Mouse (Mus musculus): ENCODE results near the gene Fam104a. TPM values are rescaled to one million over a fixed set of nuclear protein-coding genes. Genes with fewer than 3 reads are reported as not detected.
A peak's percentile ranks its signal among the peaks of the same experiment; 100 is the strongest.

Gene Fam104a
- 49.5 and 50.5 TPM in 2 replicates for polyA plus RNA-seq (2016; fragmentation: Nextera tagmentation; extraction: Ambion mirVana)

DNA sequence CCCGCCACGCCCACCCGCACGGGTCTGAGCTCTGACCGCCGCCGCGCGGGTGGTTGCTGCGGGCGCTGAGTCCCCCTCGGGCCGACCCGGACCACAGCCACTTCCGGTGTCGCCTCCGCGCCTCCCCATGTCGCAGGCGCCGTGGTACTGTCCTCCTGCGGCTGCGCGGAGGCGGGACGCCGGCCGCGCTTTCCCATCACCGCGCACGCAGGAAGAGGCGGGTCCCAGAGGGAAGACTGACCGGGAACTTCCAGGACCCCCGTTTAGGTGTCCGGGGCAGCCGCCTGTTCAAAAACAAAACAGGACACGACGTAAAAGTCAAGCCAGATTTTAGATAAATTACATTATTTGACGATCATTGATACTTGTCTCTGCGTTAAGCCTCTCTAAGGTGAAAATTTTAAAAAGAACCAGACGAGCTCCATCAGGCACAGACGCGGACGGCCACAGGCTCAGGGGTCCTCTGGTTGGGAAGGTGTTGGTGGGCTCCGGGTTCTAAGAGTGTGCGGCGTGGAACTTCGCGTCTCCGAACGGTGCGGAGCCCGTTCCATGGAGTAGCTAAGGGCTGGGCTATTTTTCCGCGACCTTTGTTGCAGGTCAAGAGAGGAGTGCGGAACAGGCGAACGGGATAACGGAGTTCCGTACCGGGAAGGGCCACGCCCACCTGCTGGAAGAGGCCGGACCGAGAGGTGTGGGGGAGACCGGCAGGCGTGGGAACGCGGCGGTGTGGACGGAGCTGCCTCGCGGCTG is at the start of gene Fam104a, which contains the start of gene D11Wsu47e:
TSS of gene Fam104a (minus strand) at position 199 of the 750 bp plus-strand sequence.
TSS of gene D11Wsu47e (plus strand) at position 456 of the 750 bp plus-strand sequence.
- Histone ChIP-seq H3K36me3 (peaks cover 15% of the 10 kb centered on the region), H3K9ac (replicated peaks) (peak within 1 kb of the TSS; percentile 92), H3K27me3 (no peaks in the 10 kb centered on the region), H3K4me1 (peaks cover 43% of the 10 kb centered on the region), H3K4me2 (replicated peaks) (peak within 1 kb of the TSS; percentile 84), H3K9me3 (no peaks in the 10 kb centered on the region), H3K27ac (replicated peaks) (peak within 1 kb of the TSS; percentile 97), H3K4me3 (peak within 1 kb of the TSS; percentile 94)
- ATAC-seq (ENCODE audit: low FRiP score, low read depth), result peak; percentile 93
- under 1% methylated on average over 67 of the region's 73 CpGs for WGBS

DNA sequence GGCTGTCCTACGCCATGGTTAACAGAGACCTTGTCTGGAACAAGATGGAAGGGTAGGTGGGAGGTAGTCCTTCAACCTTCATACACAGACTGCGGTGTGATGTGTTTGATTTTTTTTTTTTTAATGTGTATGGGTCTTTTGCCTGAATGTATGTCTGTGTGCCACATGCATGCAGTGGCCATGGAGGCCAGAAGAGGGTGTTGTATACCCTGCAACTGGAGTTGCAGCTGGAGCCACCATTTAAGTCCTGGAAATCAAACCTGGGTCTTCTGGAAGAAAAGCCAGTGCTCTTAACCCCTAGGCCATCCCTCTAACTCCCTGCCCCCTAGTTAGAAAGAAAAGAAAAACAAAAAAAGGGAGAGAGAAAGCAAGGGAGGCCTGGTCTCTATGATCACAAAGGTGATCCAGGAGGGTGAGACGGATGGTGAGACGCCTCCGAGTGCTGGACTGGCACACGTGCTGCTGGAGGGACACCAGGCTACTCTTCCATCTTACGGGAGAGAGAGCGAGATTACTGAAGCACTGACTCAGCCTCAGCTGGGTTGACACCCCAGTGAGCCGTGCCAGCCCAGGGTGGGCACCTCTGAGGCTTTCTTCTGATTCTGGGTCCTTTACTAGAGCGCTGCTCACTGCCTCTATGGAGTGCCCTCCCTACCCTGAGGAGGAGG is 48.1 kb upstream of the Fam104a start:
- Histone ChIP-seq H3K4me2 (replicated peaks) (no peak overlapping the region), H3K4me1 (peaks cover 43% of the 10 kb centered on the region), H3K27me3 (no peaks in the 10 kb centered on the region), H3K27ac (replicated peaks) (no peak overlapping the region), H3K36me3 (peaks cover 25% of the 10 kb centered on the region), H3K4me3 (no peak overlapping the region), H3K9ac (replicated peaks) (no peak overlapping the region), H3K9me3 (no peaks in the 10 kb centered on the region)
- WGBS, result 93% methylated on average over 10 of the region's 10 CpGs
- no peak for ATAC-seq (ENCODE audit: low FRiP score, low read depth)

DNA sequence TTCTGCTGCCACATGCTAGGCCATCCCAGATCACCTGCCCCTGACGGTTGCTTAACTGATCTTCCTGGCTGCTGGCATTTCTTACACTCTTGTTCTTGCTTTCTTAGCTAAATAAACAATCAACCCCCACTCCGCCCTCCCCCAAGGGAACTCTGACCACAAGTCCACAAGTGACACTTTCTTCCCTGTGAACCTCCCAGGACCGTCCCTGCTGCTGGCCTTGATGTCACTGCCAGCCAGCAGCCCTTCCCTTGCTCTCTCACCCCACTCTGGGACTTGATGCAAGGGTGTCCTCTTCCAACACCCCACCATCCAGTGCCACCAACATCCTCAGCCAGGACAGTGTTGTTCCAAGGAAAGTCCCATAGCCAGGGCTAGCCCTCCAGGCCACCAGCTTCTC is 46.9 kb upstream of the Fam104a start:
- H3K9me3 ChIP-seq, result no peaks in the 10 kb centered on the region
- whole genome bisulfite sequencing, result 85% methylated on average over 3 of the region's 3 CpGs
- H3K4me1 ChIP-seq, result peaks cover 43% of the 10 kb centered on the region
- H3K27me3 ChIP-seq, result no peaks in the 10 kb centered on the region
- no peak overlapping the region for H3K9ac ChIP-seq (replicated peaks)
- H3K4me2 ChIP-seq (replicated peaks), result no peak overlapping the region
- H3K27ac ChIP-seq (replicated peaks), result no peak overlapping the region
- peaks cover 36% of the 10 kb centered on the region for H3K36me3 ChIP-seq
- H3K4me3 ChIP-seq, result no peak overlapping the region
- no peak for ATAC-seq (ENCODE audit: low FRiP score, low read depth)

DNA sequence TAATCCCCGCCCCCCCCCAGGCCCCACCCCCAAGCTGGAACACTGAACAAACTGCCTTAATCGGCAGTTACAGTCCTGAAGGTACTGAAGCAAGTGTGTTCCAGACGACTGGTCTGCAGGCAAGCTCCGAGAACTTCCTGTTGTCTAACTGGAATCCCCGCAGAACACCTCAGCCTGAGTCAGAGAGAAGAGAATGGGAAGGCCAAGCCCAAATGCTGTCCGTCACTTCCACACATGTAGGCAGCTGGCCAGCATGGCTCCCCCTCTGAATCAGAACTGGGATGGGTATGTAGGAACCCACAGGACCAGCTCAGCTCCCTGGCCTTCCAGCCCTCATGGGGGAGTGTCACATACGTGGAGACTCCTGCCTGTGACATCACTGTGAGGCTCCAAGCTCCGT is 46.0 kb upstream of the Fam104a start:
- peaks cover 41% of the 10 kb centered on the region for H3K36me3 ChIP-seq
- H3K9ac ChIP-seq (replicated peaks), result no peak overlapping the region
- H3K4me1 ChIP-seq, result peaks cover 41% of the 10 kb centered on the region

DNA sequence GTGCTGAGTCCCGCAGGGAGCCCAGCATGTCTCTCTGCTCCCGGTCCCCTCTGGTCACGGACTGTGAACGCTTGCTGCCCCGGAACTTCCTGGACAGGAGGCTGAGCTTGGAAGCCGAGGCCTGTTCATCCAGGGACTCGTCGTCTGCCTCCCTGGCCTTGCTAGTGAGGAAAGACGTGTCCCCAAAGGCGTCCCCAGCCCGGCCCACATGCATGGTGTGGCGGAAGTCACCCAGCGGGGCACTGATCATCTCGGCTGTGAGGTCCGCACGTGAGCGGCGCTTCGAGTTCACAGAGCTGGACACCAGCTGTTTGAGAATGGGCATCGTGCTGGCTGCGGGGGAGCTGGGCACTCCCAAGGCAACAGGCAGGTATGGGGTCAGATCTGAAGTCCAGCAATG is 45.3 kb upstream of the Fam104a start:
- no peak overlapping the region for H3K4me2 ChIP-seq (replicated peaks)
- H3K4me3 ChIP-seq, result no peak overlapping the region
- H3K27me3 ChIP-seq, result no peaks in the 10 kb centered on the region
- H3K9me3 ChIP-seq, result no peaks in the 10 kb centered on the region
- no peak for ATAC-seq (ENCODE audit: low FRiP score, low read depth)
- 83% methylated on average over 21 of the region's 21 CpGs for WGBS
- H3K4me1 ChIP-seq, result peaks cover 35% of the 10 kb centered on the region
- peaks cover 45% of the 10 kb centered on the region for H3K36me3 ChIP-seq
- no peak overlapping the region for H3K9ac ChIP-seq (replicated peaks)
- no peak overlapping the region for H3K27ac ChIP-seq (replicated peaks)

More for the DNA sequence above, 46.0 kb upstream of the Fam104a start:
- Histone ChIP-seq H3K4me3 (no peak overlapping the region), H3K4me2 (replicated peaks) (no peak overlapping the region), H3K27ac (replicated peaks) (no peak overlapping the region), H3K27me3 (no peaks in the 10 kb centered on the region), H3K9me3 (no peaks in the 10 kb centered on the region)
- 73% methylated on average over 8 of the region's 8 CpGs for WGBS
- no peak for ATAC-seq (ENCODE audit: low FRiP score, low read depth)

DNA sequence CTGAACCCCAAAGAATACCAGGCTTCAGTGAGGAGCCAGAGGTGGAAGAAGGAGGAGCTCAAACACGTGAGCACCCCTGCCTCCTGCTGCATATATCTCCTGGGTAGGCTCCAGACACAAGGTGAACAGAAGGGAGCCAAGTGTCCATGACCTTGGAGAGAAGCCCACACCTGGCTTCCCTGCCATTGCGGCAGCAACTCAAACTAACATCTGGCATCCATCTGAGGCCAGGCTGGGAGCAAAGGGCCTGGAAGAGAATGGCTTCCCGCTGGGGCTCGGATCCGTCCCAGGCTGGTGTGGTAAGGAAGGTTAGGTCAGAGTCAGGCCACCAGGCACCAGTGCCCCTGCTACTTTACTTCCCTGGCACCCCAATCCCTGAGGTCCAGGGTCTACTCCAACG is 44.0 kb upstream of the Fam104a start:
- Histone ChIP-seq H3K4me2 (replicated peaks) (no peak overlapping the region), H3K4me1 (peaks cover 24% of the 10 kb centered on the region), H3K27me3 (no peaks in the 10 kb centered on the region), H3K36me3 (peaks cover 45% of the 10 kb centered on the region), H3K4me3 (no peak overlapping the region), H3K27ac (replicated peaks) (no peak overlapping the region), H3K9ac (replicated peaks) (no peak overlapping the region), H3K9me3 (no peaks in the 10 kb centered on the region)
- 67% methylated on average over 6 of the region's 6 CpGs for WGBS
- ATAC-seq (ENCODE audit: low FRiP score, low read depth), result no peak

DNA sequence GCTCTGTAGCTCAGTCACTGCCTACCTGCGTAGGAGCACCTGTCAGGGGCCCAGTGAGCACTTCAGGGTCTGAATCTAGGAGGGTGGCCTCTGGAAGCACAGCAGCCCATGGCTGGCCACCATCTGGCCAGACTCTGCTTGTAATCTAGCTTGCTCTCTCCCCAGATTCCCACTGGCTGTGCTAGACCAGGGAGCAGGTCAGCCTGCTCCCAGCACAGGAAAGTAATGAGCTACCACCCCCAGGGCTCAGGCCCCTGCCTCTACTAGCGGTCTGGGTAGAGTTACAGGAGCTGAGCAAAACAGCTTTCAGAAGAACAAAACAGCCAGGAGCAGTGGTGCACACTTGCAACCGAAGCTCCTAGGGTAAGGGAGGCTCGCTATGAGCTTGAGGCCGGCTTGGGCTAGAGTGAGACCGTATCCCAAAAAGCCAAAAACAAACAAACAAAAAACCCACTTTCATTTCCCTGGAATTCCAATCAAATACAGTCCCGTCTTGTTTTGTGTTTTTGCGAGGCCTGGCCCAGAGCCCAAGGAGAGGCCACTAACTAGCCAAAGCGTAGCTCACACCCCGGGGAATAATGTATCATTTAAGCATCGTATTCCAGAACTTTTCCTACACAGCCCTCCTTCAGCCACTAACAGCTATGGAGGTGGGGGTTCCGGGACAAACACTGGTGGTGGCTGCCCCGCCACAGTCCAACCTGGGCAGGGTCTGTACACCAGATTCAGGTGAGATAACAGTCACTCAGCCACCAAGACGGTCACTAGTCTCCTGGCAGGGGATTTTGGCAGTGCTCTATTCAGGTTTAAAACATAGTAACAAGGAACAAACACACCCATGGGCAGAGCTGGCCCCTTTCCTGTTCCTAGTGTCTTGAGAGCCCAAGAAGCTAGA is 43.3 kb upstream of the Fam104a start:
- Histone ChIP-seq H3K4me3 (no peak overlapping the region), H3K9ac (replicated peaks) (no peak overlapping the region), H3K27me3 (no peaks in the 10 kb centered on the region), H3K9me3 (no peaks in the 10 kb centered on the region), H3K27ac (replicated peaks) (no peak overlapping the region), H3K4me1 (peaks cover 24% of the 10 kb centered on the region), H3K36me3 (peaks cover 45% of the 10 kb centered on the region), H3K4me2 (replicated peaks) (no peak overlapping the region)
- ATAC-seq (ENCODE audit: low FRiP score, low read depth), result no peak
- WGBS, result 89% methylated on average over 14 of the region's 14 CpGs

DNA sequence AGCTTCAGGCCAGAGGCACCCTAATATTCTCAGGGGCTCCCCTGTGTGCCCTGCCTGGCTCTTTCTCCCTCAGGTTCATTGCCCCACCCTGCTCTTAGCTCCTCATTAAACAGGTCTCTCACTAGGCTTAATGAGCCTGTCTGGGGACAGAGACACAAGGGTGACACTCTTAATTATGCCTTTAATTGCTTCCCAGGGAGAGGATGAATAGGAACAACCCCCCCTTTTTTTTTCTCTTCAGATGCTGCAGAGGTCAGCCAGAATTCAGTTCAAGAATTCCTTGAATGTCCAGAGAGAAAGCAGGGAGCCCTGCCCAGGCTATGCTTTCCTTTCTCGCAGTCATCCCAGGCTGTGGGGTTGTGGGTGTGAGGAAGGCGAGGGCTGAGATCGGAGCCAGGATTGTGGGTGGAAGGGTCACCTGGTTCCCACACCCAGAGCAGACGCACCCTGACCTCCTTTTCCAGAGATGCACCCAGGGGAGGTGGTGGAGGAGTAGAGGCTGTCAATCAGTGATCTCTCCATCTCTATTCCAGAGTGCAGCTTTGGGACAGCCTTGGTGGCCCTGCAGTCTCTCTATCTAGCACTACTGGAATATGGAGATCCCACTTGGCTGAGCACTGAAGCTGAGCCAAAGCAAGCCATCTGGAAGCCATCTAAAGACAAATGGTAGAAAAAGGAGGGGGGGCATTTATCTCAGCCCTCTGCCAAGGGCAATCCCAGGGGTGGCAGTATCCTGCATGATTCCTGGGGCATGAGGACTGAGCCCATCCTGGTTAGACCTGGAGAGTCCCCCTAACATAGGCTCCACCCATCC is 41.5 kb upstream of the Fam104a start:
- no peak overlapping the region for H3K9ac ChIP-seq (replicated peaks)
- H3K27ac ChIP-seq (replicated peaks), result no peak overlapping the region
- H3K4me3 ChIP-seq, result no peak overlapping the region
- no peaks in the 10 kb centered on the region for H3K9me3 ChIP-seq
- 88% methylated on average over 4 of the region's 4 CpGs for WGBS
- no peaks in the 10 kb centered on the region for H3K27me3 ChIP-seq
- H3K4me2 ChIP-seq (replicated peaks), result no peak overlapping the region
- H3K4me1 ChIP-seq, result peaks cover 18% of the 10 kb centered on the region
- peaks cover 45% of the 10 kb centered on the region for H3K36me3 ChIP-seq
- ATAC-seq (ENCODE audit: low FRiP score, low read depth), result no peak

DNA sequence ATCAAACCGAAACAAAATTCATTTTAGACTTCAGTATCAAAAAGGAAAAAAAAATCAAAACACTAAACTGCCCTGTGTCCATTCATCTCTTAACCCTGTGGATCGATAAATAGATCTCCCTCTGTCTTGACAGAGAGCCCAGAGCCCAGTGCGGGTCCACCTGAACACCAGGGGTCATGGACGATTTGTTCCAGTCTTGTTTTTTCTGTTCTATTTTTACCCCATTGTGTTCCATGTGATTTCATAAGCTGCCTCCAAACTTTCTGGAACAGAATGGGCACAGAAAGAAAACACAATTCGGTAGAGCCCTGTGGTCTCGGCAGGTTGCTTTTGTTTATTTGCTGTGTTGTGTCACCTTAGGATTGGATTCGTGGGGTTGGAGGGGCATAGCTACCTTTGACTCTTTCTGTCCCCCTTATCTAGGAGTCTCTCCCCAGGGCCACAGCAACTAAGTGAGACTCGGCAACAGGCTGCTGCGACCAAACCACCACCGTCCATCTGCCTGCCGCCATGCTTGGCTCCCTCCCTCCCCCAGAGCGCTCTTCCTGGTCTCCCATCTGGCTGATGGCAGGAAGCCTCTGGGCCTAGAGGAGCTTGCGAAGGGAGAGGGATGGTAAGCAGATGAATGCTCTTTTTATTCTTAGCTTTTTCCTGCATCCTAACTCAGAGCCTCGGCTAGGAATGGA is 38.6 kb upstream of the Fam104a start:
- no peak for ATAC-seq (ENCODE audit: low FRiP score, low read depth)
- no peaks in the 10 kb centered on the region for H3K27me3 ChIP-seq
- WGBS, result 80% methylated on average over 14 of the region's 14 CpGs

DNA sequence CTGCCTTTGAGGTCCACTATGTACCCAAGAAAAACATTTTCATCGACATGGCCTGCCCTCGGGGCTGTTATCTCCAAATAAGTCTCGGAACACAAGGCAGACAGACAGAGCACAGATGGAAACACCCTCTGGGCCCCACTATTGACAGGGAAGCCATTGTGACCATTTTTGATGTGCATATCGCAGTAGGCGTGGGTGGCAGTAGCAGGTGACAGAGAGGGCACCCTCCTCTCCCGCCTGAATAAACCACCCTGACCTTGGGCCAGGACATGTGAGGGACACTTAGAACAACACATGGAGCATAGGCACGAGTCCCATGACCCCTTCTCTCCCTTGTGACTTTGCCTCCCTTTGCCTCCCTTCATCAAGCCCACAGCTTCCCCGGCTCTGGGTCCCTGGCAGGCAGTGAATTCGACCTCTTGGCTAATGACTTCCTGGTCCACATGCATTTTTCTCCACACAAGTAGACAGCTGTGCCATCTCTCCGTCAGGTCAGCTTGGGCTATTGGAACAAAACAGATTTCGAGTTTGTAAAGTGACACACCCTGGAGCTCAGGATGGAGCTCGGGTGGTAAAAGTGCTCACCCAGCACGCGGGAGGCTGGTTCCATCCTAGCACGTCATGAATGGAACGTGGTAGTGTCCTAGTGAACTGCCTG is 33.9 kb upstream of the Fam104a start:
- no peak overlapping the region for H3K27ac ChIP-seq (replicated peaks)
- WGBS, result 69% methylated on average over 16 of the region's 16 CpGs
- H3K36me3 ChIP-seq, result no peaks in the 10 kb centered on the region
- H3K4me2 ChIP-seq (replicated peaks), result no peak overlapping the region
- H3K4me1 ChIP-seq, result no peaks in the 10 kb centered on the region
- no peaks in the 10 kb centered on the region for H3K27me3 ChIP-seq
- ATAC-seq (ENCODE audit: low FRiP score, low read depth), result no peak
- H3K9me3 ChIP-seq, result no peaks in the 10 kb centered on the region
- H3K4me3 ChIP-seq, result no peak overlapping the region
- H3K9ac ChIP-seq (replicated peaks), result no peak overlapping the region

More for the DNA sequence above, 38.6 kb upstream of the Fam104a start:
- peaks cover 10% of the 10 kb centered on the region for H3K4me1 ChIP-seq
- H3K27ac ChIP-seq (replicated peaks), result no peak overlapping the region
- no peaks in the 10 kb centered on the region for H3K9me3 ChIP-seq
- H3K4me2 ChIP-seq (replicated peaks), result no peak overlapping the region
- no peak overlapping the region for H3K9ac ChIP-seq (replicated peaks)
- no peak overlapping the region for H3K4me3 ChIP-seq
- peaks cover 25% of the 10 kb centered on the region for H3K36me3 ChIP-seq

All from midbrain, embryonic 12.5 days (tissue).